Mouse (Mus musculus): ENCODE measurements around the gene Fgf15.

DNA sequence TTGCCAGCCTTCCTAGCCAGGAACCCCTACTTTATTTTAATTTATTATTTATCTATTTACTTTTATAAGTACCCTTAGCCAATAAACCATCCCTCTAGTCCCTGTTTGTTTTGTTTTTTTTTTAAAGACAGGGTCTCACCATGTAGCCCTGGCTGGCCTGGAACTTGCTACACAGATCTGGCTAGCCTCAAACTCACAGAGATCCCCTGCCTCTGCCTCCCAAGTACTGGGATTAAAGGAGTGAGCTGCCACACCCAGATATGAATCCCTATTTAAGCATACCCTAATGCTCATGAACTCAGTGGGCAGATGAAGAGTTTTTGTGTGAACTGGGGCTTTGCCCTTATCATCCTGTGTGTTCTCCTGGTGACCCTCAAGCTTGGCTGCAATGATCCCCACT, 49.3 kb upstream of the Fgf15 start, which contains the start of gene Fgf4:
- TF ChIP-seq GATA1 (IDR thresholded peaks at IDR 0.05; ENCODE audit: borderline replicate concordance, low read length) (no peak), FLI1 (IDR thresholded peaks at IDR 0.05; ENCODE audit: low read length) (no peak)

All from megakaryocyte, embryonic 14.5 days (primary cell).